Mouse (Mus musculus) brain, adult 2 months (tissue): ENCODE measurements around the gene Blvrb.

Experiments
- DNase-seq: peaks from one replicate; pipeline ENCODE4 v3.0.0; 2011; ENCODE audit warnings: low read depth, low spot score

Blvrb gene

GRCm38 (mm10) chr7:27447419-27448286, at the start of gene Blvrb, which contains the start of gene Sptbn4:
Blvrb (plus strand) TSS chr7:27447978.
Sptbn4 (minus strand) TSS chr7:27447686.
- DNase-seq: peak; percentile 100

GRCm38 (mm10) chr7:27400545-27400944, 47.2 kb upstream of the Blvrb start:
- peak; percentile 70 for DNase-seq

GRCm38 (mm10) chr7:27402675-27403074, 45.1 kb upstream of the Blvrb start:
- DNase-seq: peak; percentile 93

- DNase-seq: no peak
These were observed 43.4 kb upstream of the Blvrb start for GRCm38 (mm10) chr7:27404203-27404942.

- DNase-seq: no peak
These were observed 41.3 kb upstream of the Blvrb start for GRCm38 (mm10) chr7:27406481-27406880.

GRCm38 (mm10) chr7:27407816-27408215, 40.0 kb upstream of the Blvrb start:
- no peak for DNase-seq

GRCm38 (mm10) chr7:27408379-27409176, 39.2 kb upstream of the Blvrb start:
- DNase-seq: peak; percentile 89

- DNase-seq: peak; percentile 73
These were observed 30.6 kb upstream of the Blvrb start for GRCm38 (mm10) chr7:27417151-27417550.

- no peak for DNase-seq
These were observed 28.7 kb upstream of the Blvrb start for GRCm38 (mm10) chr7:27419101-27419500.

- peak; percentile 57 for DNase-seq
These were observed 24.0 kb upstream of the Blvrb start for GRCm38 (mm10) chr7:27423556-27424326.

- DNase-seq: no peak
These were observed 20.4 kb upstream of the Blvrb start for GRCm38 (mm10) chr7:27427387-27427786.

GRCm38 (mm10) chr7:27428002-27428401, 19.8 kb upstream of the Blvrb start:
- DNase-seq: no peak

GRCm38 (mm10) chr7:27429135-27429534, 18.6 kb upstream of the Blvrb start:
- no peak for DNase-seq

- DNase-seq: no peak
These were observed 14.4 kb upstream of the Blvrb start for GRCm38 (mm10) chr7:27433349-27433748.

- DNase-seq: no peak
These were observed 14.0 kb upstream of the Blvrb start for GRCm38 (mm10) chr7:27433794-27434193.

GRCm38 (mm10) chr7:27437544-27437943, 10.2 kb upstream of the Blvrb start:
- DNase-seq: peak; percentile 54

GRCm38 (mm10) chr7:27440014-27440413, 7.8 kb upstream of the Blvrb start:
- no peak for DNase-seq

- DNase-seq: peak; percentile 30
These were observed 1.7 kb upstream of the Blvrb start for GRCm38 (mm10) chr7:27446051-27446450.

GRCm38 (mm10) chr7:27446521-27447418, 1.0 kb upstream of the Blvrb start:
- DNase-seq: peak; percentile 84
